Mouse (Mus musculus) forebrain, embryonic 11.5 days (tissue): ENCODE results near the gene Hdac11. TPM values are rescaled to one million over a fixed set of nuclear protein-coding genes. Genes with fewer than 3 reads are reported as not detected.

Source experiments
- ATAC-seq: fragments of 200-750 bp; cut with Nextera tagmentation; replicated peaks from 2 replicates; pipeline ENCODE4 v1.8.0; 2017; ENCODE audit warnings: moderate TSS enrichment; ENCODE audit not compliant: low FRiP score
- DNase-seq: peaks from one replicate; pipeline ENCODE4 v3.0.0-alpha.2; 2017; ENCODE audit warnings: low spot score
- H3K27ac ChIP-seq: fragments of 300-500 bp; sonication (generic); 2 replicates; pipeline ENCODE4 v1.5.1; 2014; ENCODE audit warnings: low read depth, low read length
- H3K27me3 ChIP-seq: fragments of 300-500 bp; sonication (generic); 2 replicates; pipeline ENCODE4 v1.6.1; 2014; ENCODE audit warnings: mild to moderate bottlenecking, low read length, mixed read lengths; ENCODE audit not compliant: control insufficient read depth, insufficient read depth
- H3K36me3 ChIP-seq: fragments of 300-500 bp; sonication (generic); 2 replicates; pipeline ENCODE4 v1.6.1; 2014; ENCODE audit warnings: mild to moderate bottlenecking, low read length, moderate library complexity, mixed read lengths; ENCODE audit not compliant: control insufficient read depth, insufficient read depth
- H3K4me1 ChIP-seq: fragments of 300-500 bp; sonication (generic); replicated peaks from 2 replicates; pipeline ENCODE4 v1.6.1; 2014; ENCODE audit warnings: low read length, mixed read lengths; ENCODE audit not compliant: control insufficient read depth, insufficient read depth
- H3K4me2 ChIP-seq: fragments of 300-500 bp; sonication (generic); 2 replicates; pipeline ENCODE4 v1.6.1; 2014; ENCODE audit warnings: low read depth, mild to moderate bottlenecking, low read length, moderate library complexity, mixed read lengths; ENCODE audit not compliant: severe bottlenecking
- H3K4me3 ChIP-seq: fragments of 300-500 bp; sonication (generic); 2 replicates; pipeline ENCODE4 v1.5.1; 2014; ENCODE audit warnings: low read depth, low read length
- H3K9ac ChIP-seq: fragments of 300-500 bp; sonication (generic); 2 replicates; pipeline ENCODE4 v1.6.1; 2014; ENCODE audit warnings: low read length
- H3K9me3 ChIP-seq: fragments of 300-500 bp; sonication (generic); 2 replicates; pipeline ENCODE4 v1.6.1; 2016; ENCODE audit warnings: low read length, mixed read lengths; ENCODE audit not compliant: control insufficient read depth
- WGBS: fragments of 180-500 bp; shearing (Covaris S2); extraction: QIAGEN DNeasy Blood & Tissue Kit; methylation state at CpG from one replicate; pipeline ENCODE4 v1.1.7; 2014; 5-methylcytosine and 5-hydroxymethylcytosine counted together
- polyA plus RNA-seq: library from polyadenylated mRNA; unstranded; fragments of >200 nt; fragmentation: Nextera tagmentation; extraction: Ambion mirVana; gene quantifications from 2 replicates; pipeline ENCODE4 v1.2.1, GENCODE M21; 2014

The Hdac11 gene
- polyA plus RNA-seq, 1 experiment from 2014 or later, result 14.5 TPM

DNA sequence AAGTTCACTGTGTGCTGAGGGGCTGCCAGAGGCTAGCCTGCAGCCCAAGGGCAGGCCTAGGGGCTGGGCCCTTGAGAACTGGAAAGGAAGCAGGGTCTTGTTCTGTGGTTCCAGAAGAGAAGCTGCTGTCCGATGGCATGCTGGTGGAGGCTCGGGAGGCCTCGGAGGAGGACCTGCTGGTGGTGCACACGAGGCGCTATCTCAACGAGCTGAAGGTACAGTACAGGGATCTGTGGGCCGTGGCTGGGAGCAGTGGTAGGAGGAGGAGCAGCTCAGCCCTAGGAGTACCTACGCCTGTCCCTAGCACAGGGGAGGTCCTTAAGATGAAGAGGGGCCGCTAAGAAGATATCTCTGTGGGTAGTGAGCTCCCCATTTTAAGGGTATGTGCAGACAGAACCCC is 2.6 kb downstream of the Hdac11 start:
- peaks cover 6% of the 10 kb centered on the region; the same call in 1 of the 2 replicates for H3K4me1 ChIP-seq
- 91% methylated on average over 9 of the region's 9 CpGs for WGBS
- H3K9ac ChIP-seq, result no peak overlapping the region
- no peaks in the 10 kb centered on the region for H3K36me3 ChIP-seq
- DNase-seq (peak; percentile 50), ATAC-seq (no peak)
- H3K4me3 ChIP-seq, result no peak overlapping the region
- H3K9me3 ChIP-seq, result no peaks in the 10 kb centered on the region
- H3K4me2 ChIP-seq, result no peak overlapping the region
- no peak overlapping the region for H3K27ac ChIP-seq
- H3K27me3 ChIP-seq, result no peaks in the 10 kb centered on the region

- DNase-seq, result no peak
- Histone ChIP-seq H3K9me3 (no peaks in the 10 kb centered on the region), H3K27me3 (no peaks in the 10 kb centered on the region), H3K4me2 (no peak overlapping the region), H3K36me3 (no peaks in the 10 kb centered on the region), H3K9ac (no peak overlapping the region), H3K4me1 (peaks cover 6% of the 10 kb centered on the region; the same call in 1 of the 2 replicates), H3K27ac (no peak overlapping the region), H3K4me3 (no peak overlapping the region)
- WGBS, result 47% methylated on average over 3 of the region's 3 CpGs
- no peak for ATAC-seq
Measured at GRCm38 (mm10) chr6:91160399-91160798, 3.9 kb downstream of the Hdac11 start.

DNA sequence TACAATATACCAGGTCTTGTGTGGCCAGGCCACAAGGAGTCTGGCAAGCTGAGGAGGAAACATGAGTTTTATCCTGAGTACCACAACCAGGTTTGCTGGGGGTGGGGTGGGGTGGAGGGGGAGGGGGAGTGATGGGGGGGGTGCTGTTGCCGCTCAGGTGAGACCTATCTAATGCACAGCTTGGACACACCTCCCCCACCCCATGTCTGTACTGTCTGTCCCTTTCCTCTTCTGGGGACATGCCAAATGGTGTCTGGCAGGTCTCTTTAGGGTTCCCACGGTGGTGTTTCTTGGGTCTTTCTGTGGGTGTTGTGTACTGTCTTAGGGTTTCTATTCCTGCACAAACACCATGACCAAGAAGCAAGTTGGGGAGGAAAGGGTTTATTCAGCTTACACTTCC is 4.5 kb downstream of the Hdac11 start:
- H3K4me1 ChIP-seq, result peaks cover 6% of the 10 kb centered on the region; the same call in 1 of the 2 replicates
- no peak overlapping the region for H3K27ac ChIP-seq
- no peak for ATAC-seq
- WGBS, result 89% methylated on average over 2 of the region's 2 CpGs
- no peak for DNase-seq
- no peaks in the 10 kb centered on the region for H3K9me3 ChIP-seq
- no peak overlapping the region for H3K9ac ChIP-seq
- H3K27me3 ChIP-seq, result no peaks in the 10 kb centered on the region
- no peak overlapping the region for H3K4me3 ChIP-seq
- H3K4me2 ChIP-seq, result no peak overlapping the region
- no peaks in the 10 kb centered on the region for H3K36me3 ChIP-seq

DNA sequence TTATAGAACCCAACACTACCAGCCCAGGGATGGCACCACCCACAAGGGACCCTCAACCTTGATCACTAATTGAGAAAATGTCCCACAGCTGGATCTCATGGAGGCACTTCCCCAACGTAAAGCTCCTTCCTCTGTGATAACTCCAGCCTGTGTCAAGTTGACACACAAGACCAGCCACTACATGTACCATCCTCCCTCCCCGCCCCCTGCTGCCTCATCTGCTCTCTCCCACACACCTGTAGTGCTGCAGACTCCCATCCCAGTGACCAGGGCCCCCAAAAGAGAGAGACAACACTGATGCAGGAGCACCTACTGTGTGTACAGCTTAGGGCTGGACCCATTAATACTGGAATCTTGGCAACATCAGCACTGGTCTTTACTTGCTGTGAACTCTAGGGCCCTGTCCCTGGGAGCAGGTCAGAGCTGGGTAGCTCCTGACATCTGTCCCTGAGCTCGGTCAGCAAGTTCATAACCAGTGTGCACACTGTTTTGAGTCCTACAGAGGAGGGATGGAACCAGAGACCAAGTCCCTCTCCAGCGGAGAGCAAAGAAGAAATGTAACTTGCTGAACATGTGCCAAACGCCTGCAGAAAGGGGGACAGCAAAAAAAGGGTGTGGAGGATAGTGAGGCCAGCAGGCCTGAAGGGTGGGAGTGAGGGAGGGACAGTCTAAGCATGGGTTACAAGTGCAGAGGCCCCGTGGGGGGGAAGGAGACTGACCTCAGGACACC is 5.2 kb downstream of the Hdac11 start:
- DNase-seq (no peak), ATAC-seq (no peak)
- no peak overlapping the region for H3K4me2 ChIP-seq
- H3K9ac ChIP-seq, result no peak overlapping the region
- WGBS, result 80% methylated on average over 6 of the region's 6 CpGs
- no peaks in the 10 kb centered on the region for H3K27me3 ChIP-seq
- no peaks in the 10 kb centered on the region for H3K9me3 ChIP-seq
- no peaks in the 10 kb centered on the region for H3K36me3 ChIP-seq
- no peak overlapping the region for H3K4me3 ChIP-seq
- no peak overlapping the region for H3K27ac ChIP-seq
- peaks cover 2% of the 10 kb centered on the region; the same call in 1 of the 2 replicates for H3K4me1 ChIP-seq

- Histone ChIP-seq H3K9ac (no peak overlapping the region), H3K4me1 (peaks cover 2% of the 10 kb centered on the region; the same call in 1 of the 2 replicates), H3K27me3 (no peaks in the 10 kb centered on the region), H3K36me3 (no peaks in the 10 kb centered on the region), H3K27ac (no peak overlapping the region), H3K4me2 (no peak overlapping the region), H3K9me3 (no peaks in the 10 kb centered on the region), H3K4me3 (no peak overlapping the region)
- 84% methylated on average over 5 of the region's 5 CpGs for WGBS
- ATAC-seq (no peak), DNase-seq (no peak)
Measured at GRCm38 (mm10) chr6:91162314-91162713, 5.8 kb downstream of the Hdac11 start.

- DNase-seq (peak; percentile 48), ATAC-seq (0 out of 2 replicates have a peak, but pooled peaks have one; percentile 9)
- Histone ChIP-seq H3K27me3 (no peaks in the 10 kb centered on the region), H3K4me2 (no peak overlapping the region), H3K36me3 (no peaks in the 10 kb centered on the region), H3K4me3 (no peak overlapping the region), H3K27ac (0 out of 2 replicates have a peak overlapping the region, but pooled peaks have one; percentile 2), H3K4me1 (no peaks in the 10 kb centered on the region), H3K9ac (no peak overlapping the region), H3K9me3 (no peaks in the 10 kb centered on the region)
- 83% methylated on average over 5 of the region's 5 CpGs for WGBS
Measured at GRCm38 (mm10) chr6:91163195-91163911, 6.9 kb downstream of the Hdac11 start.

DNA sequence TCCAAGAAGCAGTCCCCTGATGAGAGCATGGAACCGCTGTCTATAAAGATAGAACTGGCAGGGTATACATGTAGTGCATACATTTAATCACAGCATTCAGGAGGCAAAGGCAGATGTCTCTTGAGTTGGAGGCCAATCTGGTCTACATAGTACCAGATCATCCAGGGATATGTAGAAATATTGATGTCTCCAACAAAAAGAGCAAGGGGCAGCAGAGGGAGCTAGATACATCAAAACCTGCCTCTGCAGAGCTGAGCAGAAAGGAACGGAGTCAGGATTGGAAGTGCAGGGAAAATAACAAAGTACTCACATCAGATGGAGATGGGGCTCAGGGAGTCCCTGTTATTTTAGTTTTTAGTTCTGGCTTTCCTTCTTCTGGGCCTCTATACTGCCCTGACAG is 8.1 kb downstream of the Hdac11 start:
- Histone ChIP-seq H3K27me3 (no peaks in the 10 kb centered on the region), H3K9me3 (no peaks in the 10 kb centered on the region), H3K4me3 (no peak overlapping the region), H3K9ac (no peak overlapping the region), H3K4me2 (no peak overlapping the region), H3K36me3 (no peaks in the 10 kb centered on the region; the same call in 1 of the 2 replicates), H3K4me1 (no peaks in the 10 kb centered on the region), H3K27ac (no peak overlapping the region)
- no peak for ATAC-seq
- 75% methylated on average over 2 of the region's 2 CpGs for WGBS
- DNase-seq, result no peak

DNA sequence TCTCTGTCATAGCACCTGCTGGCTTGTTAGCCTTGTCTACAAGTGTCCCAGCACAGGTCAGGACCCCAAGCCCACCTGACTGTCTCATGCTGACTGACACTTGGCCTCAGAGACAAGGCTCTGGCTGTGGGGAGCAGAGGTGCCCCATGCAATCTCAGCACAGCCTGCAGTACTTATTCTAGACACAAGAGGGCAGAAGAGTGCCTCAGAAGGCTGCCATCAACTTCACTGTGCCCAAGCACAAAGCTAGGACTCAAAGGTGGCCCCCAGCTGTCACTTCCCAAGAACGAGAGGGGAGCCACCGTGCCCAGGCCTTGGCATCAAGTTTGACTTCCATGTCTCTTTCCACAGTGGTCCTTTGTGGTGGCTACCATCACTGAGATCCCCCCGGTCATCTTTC is 8.7 kb downstream of the Hdac11 start:
- H3K4me1 ChIP-seq, result no peaks in the 10 kb centered on the region
- H3K36me3 ChIP-seq, result no peaks in the 10 kb centered on the region; the same call in 1 of the 2 replicates
- WGBS, result 36% methylated on average over 3 of the region's 3 CpGs
- ATAC-seq (peak; percentile 45; the same call in 1 of the 2 replicates), DNase-seq (peak; percentile 82)
- H3K27ac ChIP-seq, result no peak overlapping the region
- H3K9ac ChIP-seq, result no peak overlapping the region
- H3K4me2 ChIP-seq, result no peak overlapping the region
- no peaks in the 10 kb centered on the region for H3K27me3 ChIP-seq
- no peak overlapping the region for H3K4me3 ChIP-seq
- no peaks in the 10 kb centered on the region for H3K9me3 ChIP-seq
